Mouse (Mus musculus): ENCODE measurements at regions not wholly inside any gene's neighbourhood (a gene's known extent, or its start where the extent isn't known, plus 50 kb on each side); places are given as distances from the start of the nearest gene placed in this dataset.
"Not testable (repeated sequence)": the region's sequence is repeated elsewhere in the genome, so short reads cannot be mapped to it uniquely, and the experiment has no call there.

- no peak for DNase-seq (ENCODE audit: low spot score in 2 of 2)
These were observed 185.1 kb upstream of the Tmc3 start for GRCm38 (mm10) chr7:83399668-83400067.

GRCm38 (mm10) chr7:83401001-83401400 lies 183.7 kb upstream of the Tmc3 start:
- DNase-seq (ENCODE audit: low spot score in 2 of 2) = no peak

GRCm38 (mm10) chr7:83412745-83413144 lies 172.0 kb upstream of the Tmc3 start:
- peak in 1 of 2 experiments; percentile 14 for DNase-seq (ENCODE audit: low spot score in 2 of 2)

GRCm38 (mm10) chr7:83429929-83430556 lies 154.7 kb upstream of the Tmc3 start:
- no peak for DNase-seq (ENCODE audit: low spot score in 2 of 2)

GRCm38 (mm10) chr7:83431094-83431493 lies 153.6 kb upstream of the Tmc3 start:
- DNase-seq (ENCODE audit: low spot score in 2 of 2) = no peak

GRCm38 (mm10) chr7:83432843-83433242 lies 151.9 kb upstream of the Tmc3 start:
- DNase-seq (ENCODE audit: low spot score in 2 of 2) = no peak

- DNase-seq (ENCODE audit: low spot score in 2 of 2) = no peak
These were observed 150.6 kb upstream of the Tmc3 start for GRCm38 (mm10) chr7:83433959-83434715.

- DNase-seq (ENCODE audit: low spot score in 2 of 2) = no peak
These were observed 146.0 kb upstream of the Tmc3 start for GRCm38 (mm10) chr7:83438538-83439393.

- DNase-seq (ENCODE audit: low spot score in 2 of 2) = no peak
These were observed 141.0 kb upstream of the Tmc3 start for GRCm38 (mm10) chr7:83443596-83444278.

- DNase-seq (ENCODE audit: low spot score in 2 of 2) = no peak
These were observed 140.5 kb upstream of the Tmc3 start for GRCm38 (mm10) chr7:83444279-83444615.

GRCm38 (mm10) chr7:83445181-83445926 lies 139.4 kb upstream of the Tmc3 start:
- no peak for DNase-seq (ENCODE audit: low spot score in 2 of 2)

- DNase-seq (ENCODE audit: low spot score in 2 of 2) = no peak
These were observed 134.4 kb upstream of the Tmc3 start for GRCm38 (mm10) chr7:83450346-83450745.

GRCm38 (mm10) chr7:83452309-83452708 lies 132.4 kb upstream of the Tmc3 start:
- no peak for DNase-seq (ENCODE audit: low spot score in 2 of 2)

- DNase-seq (ENCODE audit: low spot score in 2 of 2) = no peak
These were observed 125.2 kb upstream of the Tmc3 start for GRCm38 (mm10) chr7:83459520-83459919.

GRCm38 (mm10) chr7:83467006-83467405 lies 117.7 kb upstream of the Tmc3 start:
- DNase-seq (ENCODE audit: low spot score in 2 of 2) = no peak

GRCm38 (mm10) chr7:83469856-83470255 lies 114.9 kb upstream of the Tmc3 start:
- not testable (repeated sequence) for DNase-seq (ENCODE audit: low spot score in 2 of 2)

- no peak for DNase-seq (ENCODE audit: low spot score in 2 of 2)
These were observed 113.6 kb upstream of the Tmc3 start for GRCm38 (mm10) chr7:83471111-83471510.

- DNase-seq (ENCODE audit: low spot score in 2 of 2) = no peak
These were observed 110.3 kb upstream of the Tmc3 start for GRCm38 (mm10) chr7:83474471-83474870.

GRCm38 (mm10) chr7:83474986-83475385 lies 109.7 kb upstream of the Tmc3 start:
- no peak for DNase-seq (ENCODE audit: low spot score in 2 of 2)

GRCm38 (mm10) chr7:83475438-83476160 lies 109.1 kb upstream of the Tmc3 start:
- DNase-seq (ENCODE audit: low spot score in 2 of 2) = no peak

- no peak for DNase-seq (ENCODE audit: low spot score in 2 of 2)
These were observed 108.6 kb upstream of the Tmc3 start for GRCm38 (mm10) chr7:83476161-83476495.

All from spleen, postnatal 4 days (tissue).